Mouse (Mus musculus): ENCODE measurements around the gene Barhl2. TPM values are rescaled to one million over a fixed set of nuclear protein-coding genes. Genes with fewer than 3 reads are reported as not detected.

The Barhl2 gene
- total RNA-seq, 2 experiments from 2014 or later: 0.12 to 0.26 TPM

DNA sequence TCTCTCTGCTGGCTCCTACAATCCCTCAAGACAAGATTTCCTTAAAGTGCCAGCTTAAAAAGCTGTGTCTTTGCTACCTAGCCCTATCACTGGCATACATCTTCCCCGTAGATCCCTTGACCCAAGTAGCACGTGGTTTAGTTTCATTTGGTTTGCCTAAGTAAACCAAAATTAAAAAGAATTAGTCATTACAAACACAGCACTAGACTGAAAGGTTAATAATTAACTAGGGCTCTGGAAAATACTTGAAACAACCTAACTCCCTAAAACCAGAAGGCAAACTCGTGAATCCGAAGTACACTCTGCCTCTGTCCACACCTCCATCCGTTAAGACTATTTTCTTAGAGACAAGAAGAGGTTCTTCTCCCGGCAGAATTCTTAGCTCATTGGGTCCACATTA is 41.4 kb downstream of the Barhl2 start:
- DNase-seq (ENCODE audit: extremely low spot score in 1 of 2, low spot score in 1 of 2): no peak

- no peak for DNase-seq (ENCODE audit: extremely low spot score in 1 of 2, low spot score in 1 of 2)
Observed at GRCm38 (mm10) chr5:106415734-106416133, 42.2 kb downstream of the Barhl2 start.

- no peak for DNase-seq (ENCODE audit: extremely low spot score in 1 of 2, low spot score in 1 of 2)
Observed at GRCm38 (mm10) chr5:106402761-106403160, 55.2 kb downstream of the Barhl2 start.

Other genes with a start within 250 kb of the Barhl2 start
- not detected for gene Gm17304, start 150.9 kb upstream of the Barhl2 start, total RNA-seq (2021)
- 10 to 100 TPM; 95.4 to 98.2 TPM for gene Zfp644, start 239.1 kb upstream of the Barhl2 start, total RNA-seq (2021)